Mouse (Mus musculus) urinary bladder, adult 18-20 months (tissue): Measurements from ENCODE around the gene Vstm4.

Experiments used
- DNase-seq, 2 experiments: peaks; one replicate each; pipeline ENCODE4 v3.0.0; 2022; ENCODE audit warnings: low spot score in 2 of 2, mixed read lengths in 2 of 2

Gene Vstm4

GRCm38 (mm10) chr14:32947512-32947911 lies 91.0 kb downstream of the Vstm4 start:
- no peak for DNase-seq

GRCm38 (mm10) chr14:32950312-32951301 lies 94.1 kb downstream of the Vstm4 start:
- no peak for DNase-seq

GRCm38 (mm10) chr14:32956486-32956885 lies 99.9 kb downstream of the Vstm4 start:
- no peak for DNase-seq

GRCm38 (mm10) chr14:32958671-32959070 lies 102.1 kb downstream of the Vstm4 start:
- DNase-seq, result no peak

- peak; percentile 8 to 26 for DNase-seq
Measured at GRCm38 (mm10) chr14:32960481-32960880, 103.9 kb downstream of the Vstm4 start.

GRCm38 (mm10) chr14:32964742-32965141 lies 108.2 kb downstream of the Vstm4 start:
- no peak for DNase-seq

GRCm38 (mm10) chr14:32970700-32971099 lies 114.1 kb downstream of the Vstm4 start:
- no peak for DNase-seq

- DNase-seq, result no peak
Measured at GRCm38 (mm10) chr14:32984176-32984738, 127.7 kb downstream of the Vstm4 start.

GRCm38 (mm10) chr14:32986659-32987058 lies 130.1 kb downstream of the Vstm4 start:
- DNase-seq, result no peak
